Mouse (Mus musculus) thymus, adult 2 months (tissue): Measurements from ENCODE around the gene Olfr195. TPM values are rescaled to one million over a fixed set of nuclear protein-coding genes. Genes with fewer than 3 reads are reported as not detected.

Experiments
- DNase-seq: peaks from one replicate; pipeline ENCODE4 v3.0.0; 2021
- H3K27ac ChIP-seq: fragments of 200-500 bp; 2 replicates; pipeline ENCODE4 v1.5.1; 2012; ENCODE audit warnings: low read length, control low read depth; ENCODE audit not compliant: control insufficient read depth, insufficient read depth
- H3K27me3 ChIP-seq: fragments of 200-500 bp; 2 replicates; pipeline ENCODE4 v1.6.1; 2012; ENCODE audit warnings: mild to moderate bottlenecking, low read length, moderate library complexity, mixed read lengths; ENCODE audit not compliant: control insufficient read depth, insufficient read depth
- H3K36me3 ChIP-seq: fragments of 200-500 bp; 2 replicates; pipeline ENCODE4 v1.6.1; 2012; ENCODE audit warnings: mild to moderate bottlenecking, low read length, moderate library complexity; ENCODE audit not compliant: control insufficient read depth, insufficient read depth
- H3K4me1 ChIP-seq: fragments of 200-500 bp; replicated peaks from 2 replicates; pipeline ENCODE4 v1.6.1; 2012; ENCODE audit warnings: low read length; ENCODE audit not compliant: control insufficient read depth, insufficient read depth
- H3K4me3 ChIP-seq: fragments of 200-500 bp; 2 replicates; pipeline ENCODE4 v1.5.1; 2012; ENCODE audit warnings: mild to moderate bottlenecking, low read length, control low read depth, moderate library complexity; ENCODE audit not compliant: control insufficient read depth, insufficient read depth
- CTCF ChIP-seq: fragments of 200-500 bp; IDR thresholded peaks from 2 replicates; pipeline ENCODE4 v1.5.1; 2012; ENCODE audit warnings: mild to moderate bottlenecking, control low read depth, low read length, moderate library complexity, borderline replicate concordance; ENCODE audit not compliant: control insufficient read depth, poor library complexity, insufficient read depth; ENCODE audit errors: extremely low read depth
- POLR2A ChIP-seq: fragments of 200-500 bp; IDR thresholded peaks from 2 replicates; pipeline ENCODE4 v1.6.1; 2012; ENCODE audit warnings: mild to moderate bottlenecking, low read length, control low read depth, moderate library complexity; ENCODE audit not compliant: control insufficient read depth, poor library complexity, insufficient read depth; ENCODE audit errors: extremely low read depth
- WGBS: fragments of 180-500 bp; shearing (Covaris S2); methylation state at CpG from one replicate; pipeline ENCODE4 v1.1.7; 2018; 5-methylcytosine and 5-hydroxymethylcytosine counted together
- polyA plus RNA-seq: library from polyadenylated mRNA; depleted of rRNA; stranded (reverse); fragments of >200 nt; gene quantifications from 2 replicates; pipeline ENCODE4 v1.2.3, GENCODE M21; 2012; rRNA removed

Gene Olfr195
- polyA plus RNA-seq, 1 experiment: not detected

GRCm38 (mm10) chr16:59151996-59152395 lies 5.2 kb downstream of the Olfr195 start:
- no peaks in the 10 kb centered on the region for H3K36me3 ChIP-seq
- no peaks in the 10 kb centered on the region for H3K27me3 ChIP-seq
- 82% methylated on average over 2 of the region's 2 CpGs for WGBS
- DNase-seq: no peak
- no peak overlapping the region for H3K27ac ChIP-seq
- TF ChIP-seq POLR2A: no peak
- TF ChIP-seq CTCF: no peak
- H3K4me1 ChIP-seq: no peaks in the 10 kb centered on the region
- no peak overlapping the region for H3K4me3 ChIP-seq

GRCm38 (mm10) chr16:59170354-59170753 lies 23.5 kb downstream of the Olfr195 start, which contains the start of gene Olfr196:
Olfr196 (minus strand) TSS chr16:59170454.
- H3K4me3 ChIP-seq: no peak within 1 kb of the TSS
- H3K36me3 ChIP-seq: no peaks in the 10 kb centered on the region
- no peak for DNase-seq
- WGBS: 73% methylated on average over 3 of the region's 3 CpGs
- no peaks in the 10 kb centered on the region for H3K4me1 ChIP-seq
- H3K27me3 ChIP-seq: no peaks in the 10 kb centered on the region
- TF ChIP-seq CTCF: no peak
- no peak for TF ChIP-seq POLR2A
- no peak within 1 kb of the TSS for H3K27ac ChIP-seq

Other genes starting within 250 kb of the Olfr195 start
- not detected in 2 replicates for gene Olfr181, start 218.3 kb upstream of the Olfr195 start, polyA plus RNA-seq
- gene Olfr180, start 217.7 kb upstream of the Olfr195 start, polyA plus RNA-seq: not detected in 2 replicates
- gene Olfr183, start 151.7 kb upstream of the Olfr195 start, polyA plus RNA-seq: not detected in 2 replicates
- gene Olfr186, start 116.8 kb upstream of the Olfr195 start, polyA plus RNA-seq: not detected in 2 replicates
- not detected in 2 replicates for gene Olfr187, start 107.3 kb upstream of the Olfr195 start, polyA plus RNA-seq
- not detected in 2 replicates for gene Olfr190, start 69.0 kb upstream of the Olfr195 start, polyA plus RNA-seq
- not detected in 2 replicates for gene Olfr191, start 57.2 kb upstream of the Olfr195 start, polyA plus RNA-seq
- not detected in 2 replicates for gene Olfr193, start 35.2 kb upstream of the Olfr195 start, polyA plus RNA-seq
- gene Olfr194, start 26.0 kb upstream of the Olfr195 start, polyA plus RNA-seq: not detected in 2 replicates
- not detected in 2 replicates for gene Olfr196, start 23.4 kb downstream of the Olfr195 start, polyA plus RNA-seq
- not detected in 2 replicates for gene Olfr198, start 56.5 kb downstream of the Olfr195 start, polyA plus RNA-seq
- gene Olfr199, start 72.7 kb downstream of the Olfr195 start, polyA plus RNA-seq: not detected in 2 replicates
- gene Olfr201, start 125.6 kb downstream of the Olfr195 start, polyA plus RNA-seq: not detected in 2 replicates
- not detected in 2 replicates for gene Olfr202, start 139.7 kb downstream of the Olfr195 start, polyA plus RNA-seq
- gene Olfr203, start 151.8 kb downstream of the Olfr195 start, polyA plus RNA-seq: not detected in 2 replicates
- not detected in 2 replicates for gene Olfr204, start 171.2 kb downstream of the Olfr195 start, polyA plus RNA-seq
- gene Olfr205, start 184.1 kb downstream of the Olfr195 start, polyA plus RNA-seq: not detected in 2 replicates
- not detected in 2 replicates for gene Olfr206, start 202.2 kb downstream of the Olfr195 start, polyA plus RNA-seq
- gene Olfr209, start 216.9 kb downstream of the Olfr195 start, polyA plus RNA-seq: not detected in 2 replicates